Mouse (Mus musculus) lung, embryonic 14.5 days (tissue): Measurements from ENCODE around the gene Prr15l. TPM values are rescaled to one million over a fixed set of nuclear protein-coding genes. Genes with fewer than 3 reads are reported as not detected.

Source experiments
- ATAC-seq: fragments of 200-750 bp; cut with Nextera tagmentation; 2 replicates; pipeline ENCODE4 v1.8.0; 2017; ENCODE audit warnings: mild to moderate bottlenecking, moderate TSS enrichment, moderate library complexity; ENCODE audit not compliant: insufficient read depth
- DNase-seq: peaks from one replicate; pipeline ENCODE4 v3.0.0-alpha.2; 2015
- H3K27ac ChIP-seq: fragments of 300-500 bp; sonication (generic); 2 replicates; pipeline ENCODE4 v1.5.1; 2014; ENCODE audit warnings: low read depth, mild to moderate bottlenecking, moderate library complexity
- H3K27me3 ChIP-seq: fragments of 300-500 bp; sonication (generic); 2 replicates; pipeline ENCODE4 v1.6.1; 2014; ENCODE audit warnings: low read length, control low read depth; ENCODE audit not compliant: insufficient read depth
- H3K36me3 ChIP-seq: fragments of 300-500 bp; sonication (generic); 2 replicates; pipeline ENCODE4 v1.6.1; 2014; ENCODE audit warnings: control low read depth; ENCODE audit not compliant: insufficient read depth
- H3K4me1 ChIP-seq: fragments of 300-500 bp; sonication (generic); 2 replicates; pipeline ENCODE4 v1.6.1; 2014; ENCODE audit warnings: antibody characterized with exemption, control low read depth; ENCODE audit not compliant: insufficient read depth
- H3K4me2 ChIP-seq: fragments of 300-500 bp; sonication (generic); 2 replicates; pipeline ENCODE4 v1.6.1; 2014; ENCODE audit warnings: mild to moderate bottlenecking
- H3K4me3 ChIP-seq: fragments of 300-500 bp; sonication (generic); 2 replicates; pipeline ENCODE4 v1.5.1; 2014; ENCODE audit warnings: low read depth, low read length
- H3K9ac ChIP-seq: fragments of 300-500 bp; sonication (generic); 2 replicates; pipeline ENCODE4 v1.6.1; 2014
- H3K9me3 ChIP-seq: fragments of 300-500 bp; sonication (generic); 2 replicates; pipeline ENCODE4 v1.6.1; 2016; ENCODE audit warnings: low read depth, low read length, control low read depth
- CTCF ChIP-seq: IDR thresholded peaks from 2 replicates; pipeline ENCODE4 v1.5.1; 2016; ENCODE audit warnings: antibody characterized with exemption, low read depth
- WGBS: fragments of 180-500 bp; shearing (Covaris S2); extraction: QIAGEN DNeasy Blood & Tissue Kit; methylation state at CpG from one replicate; pipeline ENCODE4 v1.1.7; 2014; 5-methylcytosine and 5-hydroxymethylcytosine counted together
- polyA plus RNA-seq: library from polyadenylated mRNA; unstranded; fragments of >200 nt; fragmentation: Nextera tagmentation; extraction: Ambion mirVana; gene quantifications from 2 replicates; pipeline ENCODE4 v1.2.1, GENCODE M21; 2014

The Prr15l gene
- polyA plus RNA-seq, 1 experiment from 2014 or later = 24.1 TPM

- 42% methylated on average over 4 of the region's 4 CpGs for WGBS
- Histone ChIP-seq H3K36me3 (no peaks in the 10 kb centered on the region), H3K27me3 (no peaks in the 10 kb centered on the region), H3K9me3 (no peaks in the 10 kb centered on the region), H3K9ac (no peak overlapping the region), H3K4me2 (no peak overlapping the region), H3K4me1 (0 out of 2 replicates have a peak, but pooled peaks cover 6% of the 10 kb centered on the region), H3K27ac (no peak overlapping the region), H3K4me3 (no peak overlapping the region)
- no peak for TF ChIP-seq CTCF
- DNase-seq (no peak), ATAC-seq (no peak)
These were observed 57.0 kb downstream of the Prr15l start for GRCm38 (mm10) chr11:96984903-96985302.

- H3K4me1 ChIP-seq = 0 out of 2 replicates have a peak, but pooled peaks cover 8% of the 10 kb centered on the region
- WGBS = 39% methylated on average over 3 of the region's 3 CpGs
- TF ChIP-seq CTCF = no peak
- DNase-seq = no peak
- no peaks in the 10 kb centered on the region for H3K27me3 ChIP-seq
- no peak overlapping the region for H3K9ac ChIP-seq
- ATAC-seq = no peak
- no peaks in the 10 kb centered on the region for H3K9me3 ChIP-seq
- no peaks in the 10 kb centered on the region for H3K36me3 ChIP-seq
- H3K4me3 ChIP-seq = no peak overlapping the region
- no peak overlapping the region for H3K4me2 ChIP-seq
- no peak overlapping the region for H3K27ac ChIP-seq
These were observed 58.6 kb downstream of the Prr15l start for GRCm38 (mm10) chr11:96986463-96986862.

Other genes starting within 250 kb of the Prr15l start
- 10.3 and 15.7 TPM in 2 replicates for gene Snx11, start 150.5 kb upstream of the Prr15l start, polyA plus RNA-seq
- gene Cbx1, start 139.0 kb upstream of the Prr15l start, polyA plus RNA-seq = 103 and 112 TPM in 2 replicates
- 34.6 and 39.5 TPM in 2 replicates for gene Nfe2l1, start 98.1 kb upstream of the Prr15l start, polyA plus RNA-seq
- 144 and 151 TPM in 2 replicates for gene Copz2, start 78.2 kb upstream of the Prr15l start, polyA plus RNA-seq
- gene Cdk5rap3, start 11.6 kb upstream of the Prr15l start, polyA plus RNA-seq = 61.8 and 63.8 TPM in 2 replicates
- 18.4 and 19.5 TPM in 2 replicates for gene Pnpo, start 15.9 kb downstream of the Prr15l start, polyA plus RNA-seq
- gene Sp2, start 54.9 kb downstream of the Prr15l start, polyA plus RNA-seq = 22.3 and 23.7 TPM in 2 replicates
- gene Sp6, start 85.3 kb downstream of the Prr15l start, polyA plus RNA-seq = 0.22 and 0.43 TPM in 2 replicates
- gene Scrn2, start 101.8 kb downstream of the Prr15l start, polyA plus RNA-seq = 24.5 and 30.2 TPM in 2 replicates
- gene Lrrc46, start 113.3 kb downstream of the Prr15l start, polyA plus RNA-seq = 1.1 and 1.5 TPM in 2 replicates
- 84.5 and 85.5 TPM in 2 replicates for gene Mrpl10, start 113.5 kb downstream of the Prr15l start, polyA plus RNA-seq
- gene Osbpl7, start 122.5 kb downstream of the Prr15l start, polyA plus RNA-seq = 6.3 and 12.8 TPM in 2 replicates
- not detected in 2 replicates for gene Tbx21, start 187.2 kb downstream of the Prr15l start, polyA plus RNA-seq
- gene Tbkbp1, start 223.4 kb downstream of the Prr15l start, polyA plus RNA-seq = 9.4 and 10.8 TPM in 2 replicates